Mouse (Mus musculus) MEL (cell line): Measurements from ENCODE around the gene Fut9.

Experiments
- CHD2 ChIP-seq: IDR thresholded peaks from 2 replicates; pipeline ENCODE4 v1.6.1; 2011; ENCODE audit warnings: low read length, improper control_type of control experiment
- CTCF ChIP-seq, 3 experiments: IDR thresholded peaks in 2 of 3; conservative IDR thresholded peaks in 1 of 3; 2 replicates each; pipeline ENCODE4 v1.5.1; 2011 to 2012; ENCODE audit warnings: low read length in 3 of 3, low read depth in 2 of 3, mild to moderate bottlenecking in 2 of 3, improper control_type of control experiment in 1 of 3, inconsistent platforms in 1 of 3, mixed read lengths in 1 of 3, moderate library complexity in 1 of 3; ENCODE audit not compliant: control insufficient read depth in 1 of 3, insufficient read depth in 1 of 3, poor library complexity in 1 of 3, severe bottlenecking in 1 of 3
- GABPA ChIP-seq: IDR thresholded peaks from 2 replicates; pipeline ENCODE4 v1.6.1; 2012; ENCODE audit warnings: low read depth, mild to moderate bottlenecking, inconsistent platforms, low read length, improper control_type of control experiment, moderate library complexity
- NRF1 ChIP-seq: IDR thresholded peaks from 2 replicates; pipeline ENCODE4 v1.6.1; 2014; ENCODE audit warnings: low read depth, mild to moderate bottlenecking, inconsistent platforms, low read length, improper control_type of control experiment, moderate library complexity; ENCODE audit not compliant: poor library complexity, insufficient read depth, severe bottlenecking
- POLR2A ChIP-seq, 2 experiments: IDR thresholded peaks; 2 replicates each; pipeline ENCODE4 v1.6.1; 2011 to 2012; ENCODE audit warnings: low read length in 2 of 2, mild to moderate bottlenecking in 2 of 2, control low read depth in 1 of 2, improper control_type of control experiment in 1 of 2, low read depth in 1 of 2, moderate library complexity in 1 of 2; ENCODE audit not compliant: control insufficient read depth in 1 of 2, insufficient read depth in 1 of 2, poor library complexity in 1 of 2
- POLR2AphosphoS5 ChIP-seq: IDR thresholded peaks from 2 replicates; pipeline ENCODE4 v1.6.1; 2012; ENCODE audit warnings: low read depth, borderline replicate concordance, mild to moderate bottlenecking, inconsistent platforms, low read length, moderate library complexity, mixed read lengths
- SIN3A ChIP-seq: IDR thresholded peaks from 2 replicates; pipeline ENCODE4 v1.6.1; 2012; ENCODE audit warnings: low read length, improper control_type of control experiment, inconsistent platforms
- TCF12 ChIP-seq: IDR thresholded peaks from 2 replicates; pipeline ENCODE4 v1.6.1; 2014; ENCODE audit warnings: low read depth, mild to moderate bottlenecking, inconsistent platforms, low read length, improper control_type of control experiment, moderate library complexity
- USF2 ChIP-seq, 2 experiments: IDR thresholded peaks; 2 replicates each; pipeline ENCODE4 v1.6.1; 2011 to 2012; ENCODE audit warnings: improper control_type of control experiment in 2 of 2, low read length in 2 of 2, borderline replicate concordance in 1 of 2, inconsistent platforms in 1 of 2, low read depth in 1 of 2, mild to moderate bottlenecking in 1 of 2; ENCODE audit not compliant: insufficient read depth in 1 of 2

GRCm38 (mm10) chr4:25801751-25802150 is 1.7 kb upstream of the Fut9 start:
- no peak for TF ChIP-seq SIN3A
- no peak for TF ChIP-seq POLR2A (IDR thresholded peaks at IDR 0.05; ENCODE audit: control insufficient read depth in 1 of 2, insufficient read depth in 1 of 2, low read depth in 1 of 2, low read length in 2 of 2, poor library complexity in 1 of 2)
- TF ChIP-seq CTCF (IDR thresholded peaks at IDR 0.05 in 2 of 3, conservative IDR thresholded peaks at IDR 0.05 in 1 of 3; ENCODE audit: control insufficient read depth in 1 of 3, insufficient read depth in 1 of 3, low read depth in 2 of 3, low read length in 3 of 3, poor library complexity in 1 of 3, severe bottlenecking in 1 of 3), result no peak
- no peak for TF ChIP-seq POLR2AphosphoS5
- no peak for TF ChIP-seq TCF12
- TF ChIP-seq CHD2, result no peak
- TF ChIP-seq GABPA, result no peak
- no peak for TF ChIP-seq NRF1
- TF ChIP-seq USF2 (IDR thresholded peaks at IDR 0.05; ENCODE audit: borderline replicate concordance in 1 of 2, insufficient read depth in 1 of 2, low read depth in 1 of 2, low read length in 2 of 2), result no peak
